Mouse (Mus musculus) cerebellum, postnatal 36 days (tissue): ENCODE measurements at regions not wholly inside any gene's neighbourhood (a gene's known extent, or its start where the extent isn't known, plus 50 kb on each side); places are given as distances from the start of the nearest gene placed in this dataset.

Experiments
- DNase-seq, 2 experiments: peaks; one replicate each; pipeline ENCODE4 v3.0.0; 2021 to 2022; ENCODE audit warnings: mixed read lengths in 2 of 2

DNA sequence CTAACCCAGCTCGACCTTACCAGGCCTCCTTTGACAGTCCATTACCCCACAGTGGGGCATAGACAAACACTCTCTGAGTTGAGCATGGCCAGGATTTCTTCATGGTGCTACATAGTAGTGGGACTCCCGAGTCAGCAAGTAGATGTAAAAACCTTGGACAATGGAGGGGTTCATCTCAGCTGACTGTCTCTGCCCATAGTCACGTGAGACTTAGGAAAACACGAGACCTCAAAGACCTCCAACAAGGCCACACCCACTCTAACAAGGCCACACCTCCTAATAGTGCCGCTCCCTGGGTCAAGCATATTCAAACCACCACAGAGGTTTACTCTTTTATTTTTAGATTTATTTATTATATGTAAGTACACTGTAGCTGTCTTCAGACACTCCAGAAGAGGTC lies 52.5 kb upstream of the Cldn24 start:
- DNase-seq = no peak

GRCm38 (mm10) chr8:47768751-47769150 lies 53.2 kb upstream of the Cldn24 start:
- DNase-seq = no peak

DNA sequence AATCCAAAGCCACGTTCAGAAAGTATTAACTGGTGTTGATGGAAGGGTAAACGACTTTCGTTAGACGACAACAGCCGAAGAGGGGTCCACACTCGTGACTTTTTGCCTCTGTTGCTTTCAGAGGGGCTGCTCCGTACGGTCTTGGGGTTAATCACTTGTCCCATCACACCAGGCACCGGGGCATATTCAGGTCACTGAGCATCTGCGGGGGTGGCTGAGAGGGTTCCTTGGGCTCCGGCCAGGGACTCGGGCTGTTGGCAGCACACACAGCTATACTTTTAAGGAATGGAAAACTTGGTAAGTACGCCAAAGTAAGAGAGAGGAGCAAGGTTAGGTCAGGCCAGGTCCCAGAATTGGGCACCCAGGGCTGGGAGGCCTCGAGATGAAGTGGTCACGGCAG lies 50.7 kb upstream of the Cdkn2aip start:
- peak; percentile 24 to 27 for DNase-seq

GRCm38 (mm10) chr8:47764068-47764467 lies 50.3 kb upstream of the Cdkn2aip start:
- no peak for DNase-seq
